Mouse (Mus musculus) forebrain, embryonic 13.5 days (tissue): ENCODE results near the gene Tbl3. TPM values are rescaled to one million over a fixed set of nuclear protein-coding genes. Genes with fewer than 3 reads are reported as not detected.

Experiments used
- polyA plus RNA-seq: library from polyadenylated mRNA; unstranded; fragments of >200 nt; fragmentation: Nextera tagmentation; extraction: Ambion mirVana; gene quantifications from 2 replicates; pipeline ENCODE4 v1.2.1, GENCODE M21; 2015

The Tbl3 gene
- polyA plus RNA-seq, 1 experiment from 2014 or later = 86.9 TPM

Other genes with a start within 250 kb of the Tbl3 start
- gene E4f1, start 237.3 kb downstream of the Tbl3 start, polyA plus RNA-seq = 38.8 and 39.8 TPM in 2 replicates
- 52.3 and 56.7 TPM in 2 replicates for gene Pgp, start 237.3 kb downstream of the Tbl3 start, polyA plus RNA-seq
- 0.26 TPM in 1 of 2 replicates, not detected in the other for gene Bricd5, start 233.8 kb downstream of the Tbl3 start, polyA plus RNA-seq
- gene Mlst8, start 228.6 kb downstream of the Tbl3 start, polyA plus RNA-seq = 33.9 and 39.1 TPM in 2 replicates
- 15.0 and 16.7 TPM in 2 replicates for gene Caskin1, start 219.1 kb downstream of the Tbl3 start, polyA plus RNA-seq
- gene Traf7, start 179.7 kb downstream of the Tbl3 start, polyA plus RNA-seq = 97.1 and 109 TPM in 2 replicates
- gene Rab26, start 173.4 kb downstream of the Tbl3 start, polyA plus RNA-seq = 3.7 and 4.1 TPM in 2 replicates
- gene Pkd1, start 157.8 kb downstream of the Tbl3 start, polyA plus RNA-seq = 11.9 and 16.9 TPM in 2 replicates
- gene Tsc2, start 75.0 kb downstream of the Tbl3 start, polyA plus RNA-seq = 60.5 and 75.1 TPM in 2 replicates
- 13.8 and 15.3 TPM in 2 replicates for gene Nthl1, start 75.0 kb downstream of the Tbl3 start, polyA plus RNA-seq
- gene Slc9a3r2, start 57.3 kb downstream of the Tbl3 start, polyA plus RNA-seq = 15.0 and 16.0 TPM in 2 replicates
- not detected in 2 replicates for gene Npw, start 49.2 kb downstream of the Tbl3 start, polyA plus RNA-seq
- 14.9 and 16.2 TPM in 2 replicates for gene Zfp598, start 38.0 kb downstream of the Tbl3 start, polyA plus RNA-seq
- 61.0 and 68.7 TPM in 2 replicates for gene Syngr3, start 17.7 kb downstream of the Tbl3 start, polyA plus RNA-seq
- gene Gfer, start 11.5 kb downstream of the Tbl3 start, polyA plus RNA-seq = 40.7 and 42.5 TPM in 2 replicates
- 1.3 TPM in 2 replicates for gene Noxo1, start 11.4 kb downstream of the Tbl3 start, polyA plus RNA-seq
- gene Rnf151, start 10.4 kb upstream of the Tbl3 start, polyA plus RNA-seq = 0.18 TPM in 1 of 2 replicates, not detected in the other
- 992 and 1,023 TPM in 2 replicates for gene Rps2, start 10.5 kb upstream of the Tbl3 start, polyA plus RNA-seq
- gene Ndufb10, start 16.8 kb upstream of the Tbl3 start, polyA plus RNA-seq = 232 and 253 TPM in 2 replicates
- gene Rpl3l, start 20.2 kb upstream of the Tbl3 start, polyA plus RNA-seq = not detected in 2 replicates
- gene Msrb1, start 29.0 kb upstream of the Tbl3 start, polyA plus RNA-seq = 18.8 and 22.1 TPM in 2 replicates
- 0.15 and 0.17 TPM in 2 replicates for gene Hs3st6, start 45.3 kb upstream of the Tbl3 start, polyA plus RNA-seq
- gene Meiob, start 96.6 kb upstream of the Tbl3 start, polyA plus RNA-seq = not detected in 2 replicates
- 36.7 and 37.1 TPM in 2 replicates for gene Hagh, start 132.5 kb upstream of the Tbl3 start, polyA plus RNA-seq
- 16.0 and 16.8 TPM in 2 replicates for gene Fahd1, start 142.7 kb upstream of the Tbl3 start, polyA plus RNA-seq
- 0.17 and 0.25 TPM in 2 replicates for gene Igfals, start 158.3 kb upstream of the Tbl3 start, polyA plus RNA-seq
- gene Nubp2, start 178.7 kb upstream of the Tbl3 start, polyA plus RNA-seq = 68.5 and 76.9 TPM in 2 replicates
- 64.3 and 67.4 TPM in 2 replicates for gene Spsb3, start 179.0 kb upstream of the Tbl3 start, polyA plus RNA-seq
- gene Eme2, start 187.4 kb upstream of the Tbl3 start, polyA plus RNA-seq = 31.3 and 36.5 TPM in 2 replicates
- 81.4 and 85.4 TPM in 2 replicates for gene Mrps34, start 187.5 kb upstream of the Tbl3 start, polyA plus RNA-seq
- 72.1 and 80.8 TPM in 2 replicates for gene Nme3, start 188.8 kb upstream of the Tbl3 start, polyA plus RNA-seq
- gene Mapk8ip3, start 229.3 kb upstream of the Tbl3 start, polyA plus RNA-seq = 60.8 and 73.6 TPM in 2 replicates